Mouse (Mus musculus) MEL (cell line): ENCODE data around the gene Arl15. TPM values are rescaled to one million over a fixed set of nuclear protein-coding genes. Genes with fewer than 3 reads are reported as not detected.
A peak's percentile ranks its signal among the peaks of the same experiment; 100 is the strongest.

ENCODE experiments used
- DNase-seq: peaks from one replicate; pipeline ENCODE4 v3.0.0; 2011; ENCODE audit warnings: low read depth, low spot score
- H3K27ac ChIP-seq: 2 replicates; pipeline ENCODE4 v1.5.1; 2012; ENCODE audit warnings: low read depth, mild to moderate bottlenecking, control low read depth, low read length, moderate library complexity; ENCODE audit not compliant: control insufficient read depth
- H3K27me3 ChIP-seq, 2 experiments: fragments of 150-350 bp in 1 of 2; sonication (generic) in 1 of 2; 2 replicates each; pipeline ENCODE4 v1.6.1; 2012; ENCODE audit warnings: low read length in 2 of 2, mild to moderate bottlenecking in 2 of 2, improper control_type of control experiment in 1 of 2, moderate library complexity in 1 of 2; ENCODE audit not compliant: insufficient read depth in 2 of 2, control insufficient read depth in 1 of 2
- H3K36me3 ChIP-seq, 2 experiments: 2 replicates each; pipeline ENCODE4 v1.6.1; 2012 to 2014; ENCODE audit warnings: low read length in 2 of 2, improper control_type of control experiment in 1 of 2, inconsistent platforms in 1 of 2, mild to moderate bottlenecking in 1 of 2; ENCODE audit not compliant: insufficient read depth in 2 of 2, control insufficient read depth in 1 of 2
- H3K4me1 ChIP-seq, 2 experiments: fragments of 150-350 bp in 1 of 2; sonication (generic) in 1 of 2; 2 replicates each; pipeline ENCODE4 v1.6.1; 2012; ENCODE audit warnings: low read length in 2 of 2, improper control_type of control experiment in 1 of 2, mild to moderate bottlenecking in 1 of 2; ENCODE audit not compliant: insufficient read depth in 2 of 2, control insufficient read depth in 1 of 2
- H3K4me3 ChIP-seq, 2 experiments: fragments of 150-350 bp in 1 of 2; sonication (generic) in 1 of 2; 2 replicates each; pipeline ENCODE4 v1.5.1; 2012; ENCODE audit warnings: low read depth in 2 of 2, low read length in 2 of 2, mild to moderate bottlenecking in 2 of 2, moderate library complexity in 2 of 2, control low read depth in 1 of 2, improper control_type of control experiment in 1 of 2; ENCODE audit not compliant: control insufficient read depth in 1 of 2, insufficient read depth in 1 of 2
- H3K79me2 ChIP-seq: 2 replicates; pipeline ENCODE4 v1.6.1; 2012; ENCODE audit warnings: mild to moderate bottlenecking, low read length, moderate library complexity; ENCODE audit not compliant: control insufficient read depth, poor library complexity, insufficient read depth
- H3K9ac ChIP-seq: 2 replicates; pipeline ENCODE4 v1.6.1; 2012; ENCODE audit warnings: low read depth, mild to moderate bottlenecking, control low read depth, low read length, moderate library complexity; ENCODE audit not compliant: control insufficient read depth, poor library complexity, severe bottlenecking
- H3K9me3 ChIP-seq: fragments of 150-350 bp; sonication (generic); replicated peaks from 2 replicates; pipeline ENCODE4 v1.6.1; 2012; ENCODE audit warnings: mild to moderate bottlenecking, low read length, improper control_type of control experiment, moderate library complexity; ENCODE audit not compliant: insufficient read depth
- CHD1 ChIP-seq: IDR thresholded peaks from 2 replicates; pipeline ENCODE4 v1.6.1; 2012; ENCODE audit warnings: low read depth, mild to moderate bottlenecking, inconsistent platforms, low read length, improper control_type of control experiment
- CHD2 ChIP-seq: IDR thresholded peaks from 2 replicates; pipeline ENCODE4 v1.6.1; 2011; ENCODE audit warnings: low read length, improper control_type of control experiment
- CTCF ChIP-seq, 3 experiments: IDR thresholded peaks in 2 of 3; conservative IDR thresholded peaks in 1 of 3; 2 replicates each; pipeline ENCODE4 v1.5.1; 2011 to 2012; ENCODE audit warnings: low read length in 3 of 3, low read depth in 2 of 3, mild to moderate bottlenecking in 2 of 3, improper control_type of control experiment in 1 of 3, inconsistent platforms in 1 of 3, mixed read lengths in 1 of 3, moderate library complexity in 1 of 3; ENCODE audit not compliant: control insufficient read depth in 1 of 3, insufficient read depth in 1 of 3, poor library complexity in 1 of 3, severe bottlenecking in 1 of 3
- EP300 ChIP-seq, 2 experiments: IDR thresholded peaks; 2 replicates each; pipeline ENCODE4 v1.6.1; 2011; ENCODE audit warnings: improper control_type of control experiment in 2 of 2, low read length in 2 of 2, low read depth in 1 of 2, mild to moderate bottlenecking in 1 of 2
- GATA1 ChIP-seq: IDR thresholded peaks from 2 replicates; pipeline ENCODE4 v1.6.1; 2011; ENCODE audit warnings: low read depth, low read length, improper control_type of control experiment
- MXI1 ChIP-seq: IDR thresholded peaks from 2 replicates; pipeline ENCODE4 v1.6.1; 2011; ENCODE audit warnings: mild to moderate bottlenecking, low read depth, low read length, improper control_type of control experiment
- MYC ChIP-seq: IDR thresholded peaks from 2 replicates; pipeline ENCODE4 v1.6.1; 2011; ENCODE audit warnings: low read depth, mild to moderate bottlenecking, low read length, improper control_type of control experiment, moderate library complexity
- NELFE ChIP-seq: IDR thresholded peaks from 2 replicates; pipeline ENCODE4 v1.6.1; 2011; ENCODE audit warnings: low read depth, low read length, improper control_type of control experiment
- POLR2AphosphoS2 ChIP-seq: IDR thresholded peaks from 2 replicates; pipeline ENCODE4 v1.6.1; 2011; ENCODE audit warnings: low read length, improper control_type of control experiment
- POLR2AphosphoS5 ChIP-seq: IDR thresholded peaks from 2 replicates; pipeline ENCODE4 v1.6.1; 2012; ENCODE audit warnings: low read depth, borderline replicate concordance, mild to moderate bottlenecking, inconsistent platforms, low read length, moderate library complexity, mixed read lengths
- RAD21 ChIP-seq: IDR thresholded peaks from 2 replicates; pipeline ENCODE4 v1.6.1; 2011; ENCODE audit warnings: mild to moderate bottlenecking, low read depth, low read length, improper control_type of control experiment
- RCOR1 ChIP-seq: IDR thresholded peaks from 2 replicates; pipeline ENCODE4 v1.6.1; 2012; ENCODE audit warnings: low read depth, mild to moderate bottlenecking, inconsistent platforms, low read length, improper control_type of control experiment
- SIN3A ChIP-seq: IDR thresholded peaks from 2 replicates; pipeline ENCODE4 v1.6.1; 2012; ENCODE audit warnings: low read length, improper control_type of control experiment, inconsistent platforms
- SMC3 ChIP-seq: IDR thresholded peaks from 2 replicates; pipeline ENCODE4 v1.6.1; 2011; ENCODE audit warnings: low read depth, low read length, improper control_type of control experiment
- TCF12 ChIP-seq: IDR thresholded peaks from 2 replicates; pipeline ENCODE4 v1.6.1; 2014; ENCODE audit warnings: low read depth, mild to moderate bottlenecking, inconsistent platforms, low read length, improper control_type of control experiment, moderate library complexity
- USF1 ChIP-seq: IDR thresholded peaks from 2 replicates; pipeline ENCODE4 v1.6.1; 2014; ENCODE audit warnings: low read depth, mild to moderate bottlenecking, inconsistent platforms, low read length, improper control_type of control experiment, moderate library complexity
- USF2 ChIP-seq, 2 experiments: IDR thresholded peaks; 2 replicates each; pipeline ENCODE4 v1.6.1; 2011 to 2012; ENCODE audit warnings: improper control_type of control experiment in 2 of 2, low read length in 2 of 2, borderline replicate concordance in 1 of 2, inconsistent platforms in 1 of 2, low read depth in 1 of 2, mild to moderate bottlenecking in 1 of 2; ENCODE audit not compliant: insufficient read depth in 1 of 2
- ZKSCAN1 ChIP-seq: IDR thresholded peaks from 2 replicates; pipeline ENCODE4 v1.6.1; 2012; ENCODE audit warnings: low read depth, mild to moderate bottlenecking, inconsistent platforms, low read length, improper control_type of control experiment, moderate library complexity
- ZNF384 ChIP-seq: IDR thresholded peaks from 2 replicates; pipeline ENCODE4 v1.6.1; 2012; ENCODE audit warnings: low read depth, mild to moderate bottlenecking, inconsistent platforms, low read length, improper control_type of control experiment
- polyA plus RNA-seq, 2 experiments: library from polyadenylated mRNA; stranded (reverse) in 1 of 2; unstranded in 1 of 2; fragments of >175 nt in 1 of 2; fragments of >200 nt in 1 of 2; gene quantifications; 2 replicates each; pipeline versions ENCODE4 v1.2.1 to v1.2.4; 2012; ENCODE audit warnings: low replicate concordance in 2 of 2, low read depth in 1 of 2; ENCODE audit not compliant: insufficient read length in 2 of 2, insufficient read depth in 1 of 2, missing spikeins in 1 of 2
- total RNA-seq: library from RNA; depleted of rRNA; stranded (reverse); fragments of 300-350 nt; gene quantifications from 2 replicates; pipeline ENCODE4 v1.2.3, GENCODE M21; 2012

Gene Arl15
- total and polyA plus RNA-seq, 3 experiments, result 3.6 to 5.8 TPM; not detected in 1

DNA sequence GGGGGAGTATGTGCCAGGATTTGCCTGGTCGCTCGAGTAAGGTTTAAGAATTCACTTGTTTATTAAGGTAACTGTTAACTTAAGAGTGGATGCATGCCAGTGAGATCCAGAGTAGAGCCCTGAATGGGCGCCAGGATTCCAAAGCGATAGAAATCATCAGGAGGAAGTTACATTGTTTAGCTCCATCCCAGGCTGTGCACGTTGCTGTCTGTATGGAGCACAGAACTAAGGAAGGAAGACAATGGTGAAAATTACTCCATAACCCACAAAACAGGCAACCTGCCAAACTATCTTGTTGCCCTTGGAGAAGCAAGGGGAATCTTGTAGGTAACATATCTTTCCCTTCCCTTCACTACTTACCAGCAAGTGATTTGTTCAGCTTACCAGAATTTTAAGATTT is 176.4 kb downstream of the Arl15 start:
- H3K4me3 ChIP-seq, result no peak overlapping the region

GRCm38 (mm10) chr13:113972401-113972800 is 178.1 kb downstream of the Arl15 start:
- H3K79me2 ChIP-seq, result no peaks in the 10 kb centered on the region
- no peak overlapping the region for H3K4me3 ChIP-seq
- no peaks in the 10 kb centered on the region for H3K27me3 ChIP-seq
- H3K9ac ChIP-seq, result no peak overlapping the region
- no peak for TF ChIP-seq EP300 (IDR thresholded peaks at IDR 0.05; ENCODE audit: low read depth in 1 of 2, low read length in 2 of 2)
- TF ChIP-seq, all 39 proteins: peak for 0
- no peak overlapping the region for H3K27ac ChIP-seq
- DNase-seq, result no peak
- no peaks in the 10 kb centered on the region; a peak in 1 of 4 replicates for H3K36me3 ChIP-seq
- no peaks in the 10 kb centered on the region for H3K4me1 ChIP-seq
- no peaks in the 10 kb centered on the region for H3K9me3 ChIP-seq

More for the DNA sequence above, 176.4 kb downstream of the Arl15 start:
- TF ChIP-seq MXI1 (no peak), USF1 (no peak), ZNF384 (no peak), SMC3 (no peak), EP300 (IDR thresholded peaks at IDR 0.05; ENCODE audit: low read depth in 1 of 2, low read length in 2 of 2) (no peak), RAD21 (no peak), SIN3A (no peak), NELFE (no peak)
- TF ChIP-seq, all 39 proteins: peak for 0
- peak; percentile 10 for DNase-seq
- Histone ChIP-seq H3K9ac (no peak overlapping the region), H3K9me3 (no peaks in the 10 kb centered on the region), H3K79me2 (no peaks in the 10 kb centered on the region), H3K4me1 (no peaks in the 10 kb centered on the region), H3K36me3 (no peaks in the 10 kb centered on the region; a peak in 1 of 4 replicates), H3K27me3 (no peaks in the 10 kb centered on the region), H3K27ac (no peak overlapping the region)

- Histone ChIP-seq H3K79me2 (no peaks in the 10 kb centered on the region), H3K9ac (no peak overlapping the region), H3K27me3 (no peaks in the 10 kb centered on the region), H3K27ac (no peak overlapping the region), H3K4me1 (no peaks in the 10 kb centered on the region), H3K36me3 (no peaks in the 10 kb centered on the region), H3K4me3 (no peak overlapping the region), H3K9me3 (no peaks in the 10 kb centered on the region)
- no peak for TF ChIP-seq RCOR1
- TF ChIP-seq TCF12, result no peak
- no peak for TF ChIP-seq GATA1
- no peak for TF ChIP-seq MYC
- no peak for TF ChIP-seq ZNF384
- no peak for TF ChIP-seq POLR2AphosphoS2
- no peak for TF ChIP-seq CHD2
- no peak for TF ChIP-seq POLR2AphosphoS5
- TF ChIP-seq USF2 (IDR thresholded peaks at IDR 0.05; ENCODE audit: borderline replicate concordance in 1 of 2, insufficient read depth in 1 of 2, low read depth in 1 of 2, low read length in 2 of 2), result no peak
- TF ChIP-seq SIN3A, result no peak
- TF ChIP-seq CHD1, result no peak
- TF ChIP-seq ZKSCAN1, result no peak
- no peak for TF ChIP-seq CTCF (IDR thresholded peaks at IDR 0.05 in 2 of 3, conservative IDR thresholded peaks at IDR 0.05 in 1 of 3; ENCODE audit: control insufficient read depth in 1 of 3, insufficient read depth in 1 of 3, low read depth in 2 of 3, low read length in 3 of 3, poor library complexity in 1 of 3, severe bottlenecking in 1 of 3)
- DNase-seq, result no peak
These were observed 180.6 kb downstream of the Arl15 start for GRCm38 (mm10) chr13:113974866-113975265.
